Mouse (Mus musculus) stomach, postnatal 0 days (tissue): ENCODE measurements around the gene Ntm. TPM values are rescaled to one million over a fixed set of nuclear protein-coding genes. Genes with fewer than 3 reads are reported as not detected.

Experiments used
- ATAC-seq: fragments of 200-750 bp; cut with Nextera tagmentation; 2 replicates; pipeline ENCODE4 v1.8.0; 2017; ENCODE audit not compliant: low FRiP score, low TSS enrichment
- DNase-seq: peaks from one replicate; pipeline ENCODE4 v3.0.0-alpha.2; 2016; ENCODE audit warnings: low spot score
- H3K27ac ChIP-seq: fragments of 300-500 bp; sonication (generic); replicated peaks from 2 replicates; pipeline ENCODE4 v1.5.1; 2014; ENCODE audit warnings: mild to moderate bottlenecking, control low read depth
- H3K27me3 ChIP-seq: fragments of 300-500 bp; sonication (generic); 2 replicates; pipeline ENCODE4 v1.6.1; 2014; ENCODE audit warnings: low read length; ENCODE audit not compliant: control insufficient read depth, insufficient read depth
- H3K36me3 ChIP-seq: fragments of 300-500 bp; sonication (generic); 2 replicates; pipeline ENCODE4 v1.6.1; 2014; ENCODE audit warnings: low read length, mixed read lengths; ENCODE audit not compliant: control insufficient read depth, insufficient read depth
- H3K4me1 ChIP-seq: fragments of 300-500 bp; sonication (generic); replicated peaks from 2 replicates; pipeline ENCODE4 v1.6.1; 2014; ENCODE audit warnings: antibody characterized with exemption; ENCODE audit not compliant: control insufficient read depth, insufficient read depth
- H3K4me2 ChIP-seq: fragments of 300-500 bp; sonication (generic); replicated peaks from 2 replicates; pipeline ENCODE4 v1.6.1; 2014; ENCODE audit warnings: low read depth, mild to moderate bottlenecking, control low read depth, moderate library complexity
- H3K4me3 ChIP-seq: fragments of 300-500 bp; sonication (generic); 2 replicates; pipeline ENCODE4 v1.5.1; 2014; ENCODE audit warnings: low read depth, low read length, control low read depth
- H3K9ac ChIP-seq: fragments of 300-500 bp; sonication (generic); 2 replicates; pipeline ENCODE4 v1.6.1; 2014; ENCODE audit warnings: mild to moderate bottlenecking, low read length, control low read depth, mixed read lengths
- H3K9me3 ChIP-seq: fragments of 300-500 bp; sonication (generic); 2 replicates; pipeline ENCODE4 v1.6.1; 2016; ENCODE audit warnings: low read length; ENCODE audit not compliant: control insufficient read depth
- CTCF ChIP-seq: IDR thresholded peaks from 2 replicates; pipeline ENCODE4 v1.5.1; 2016; ENCODE audit warnings: antibody characterized with exemption, low read depth, mild to moderate bottlenecking, moderate library complexity
- EP300 ChIP-seq: optimal IDR thresholded peaks from 2 replicates; pipeline ENCODE3; 2016; ENCODE audit warnings: antibody characterized with exemption
- WGBS: fragments of 180-500 bp; shearing (Covaris S2); extraction: QIAGEN DNeasy Blood & Tissue Kit; methylation state at CpG from one replicate; pipeline ENCODE4 v1.1.7; 2014; 5-methylcytosine and 5-hydroxymethylcytosine counted together
- polyA plus RNA-seq: library from polyadenylated mRNA; unstranded; fragments of >200 nt; fragmentation: Nextera tagmentation; extraction: Ambion mirVana; gene quantifications from 2 replicates; pipeline ENCODE4 v1.2.1, GENCODE M21; 2015

Ntm gene
- polyA plus RNA-seq, 1 experiment from 2014 or later: 5.9 TPM

- WGBS: 60% methylated on average over 1 of the region's 1 CpGs
- no peaks in the 10 kb centered on the region for H3K27me3 ChIP-seq
- H3K4me1 ChIP-seq: no peaks in the 10 kb centered on the region
- no peak overlapping the region for H3K4me3 ChIP-seq
- no peak overlapping the region for H3K4me2 ChIP-seq
- no peak overlapping the region for H3K27ac ChIP-seq
- DNase-seq (no peak), ATAC-seq (no peak)
- H3K9ac ChIP-seq: no peak overlapping the region
- no peaks in the 10 kb centered on the region for H3K9me3 ChIP-seq
- no peaks in the 10 kb centered on the region for H3K36me3 ChIP-seq
- TF ChIP-seq EP300 (no peak), CTCF (no peak)
Observed at GRCm38 (mm10) chr9:29319197-29319596, 643.7 kb downstream of the Ntm start.

DNA sequence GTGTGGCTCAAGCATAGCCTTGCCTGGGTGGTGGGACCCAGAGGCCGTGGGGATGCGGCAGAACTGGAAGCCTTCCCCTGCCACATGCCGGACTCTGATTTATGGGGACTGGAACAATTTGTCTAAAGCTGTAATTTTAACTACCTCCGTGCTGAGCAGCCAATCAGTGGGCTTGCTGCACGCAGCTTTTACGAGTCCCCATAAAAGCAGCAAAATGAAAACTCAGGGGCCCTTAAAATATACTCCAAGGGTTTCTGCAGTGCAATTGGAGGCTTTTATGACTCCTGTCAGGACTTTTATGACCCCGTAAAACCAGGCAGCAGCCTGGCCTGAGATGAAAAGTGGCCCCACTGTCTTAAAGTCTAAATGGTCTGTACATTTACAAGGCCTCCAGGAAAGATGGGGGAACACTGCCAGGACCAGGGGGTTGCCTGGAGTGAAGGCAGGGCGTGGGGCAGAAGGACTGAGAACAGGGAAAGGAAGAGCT lies 644.2 kb downstream of the Ntm start:
- no peak overlapping the region for H3K27ac ChIP-seq
- H3K9me3 ChIP-seq: no peaks in the 10 kb centered on the region
- no peak overlapping the region for H3K4me3 ChIP-seq
- H3K4me2 ChIP-seq: no peak overlapping the region
- no peaks in the 10 kb centered on the region for H3K36me3 ChIP-seq
- TF ChIP-seq CTCF: no peak
- no peak for TF ChIP-seq EP300
- no peak for DNase-seq
- H3K27me3 ChIP-seq: no peaks in the 10 kb centered on the region
- H3K9ac ChIP-seq: no peak overlapping the region
- no peaks in the 10 kb centered on the region for H3K4me1 ChIP-seq
- WGBS: 48% methylated on average over 8 of the region's 8 CpGs
- ATAC-seq: no peak

GRCm38 (mm10) chr9:29317623-29318022 lies 645.3 kb downstream of the Ntm start:
- no peak overlapping the region for H3K4me2 ChIP-seq
- H3K36me3 ChIP-seq: no peaks in the 10 kb centered on the region
- H3K9me3 ChIP-seq: no peaks in the 10 kb centered on the region
- WGBS: 17% methylated on average over 3 of the region's 3 CpGs
- TF ChIP-seq CTCF: no peak
- no peak for TF ChIP-seq EP300
- no peak for DNase-seq
- H3K9ac ChIP-seq: no peak overlapping the region
- H3K4me3 ChIP-seq: no peak overlapping the region
- no peaks in the 10 kb centered on the region for H3K27me3 ChIP-seq
- H3K27ac ChIP-seq: no peak overlapping the region
- ATAC-seq: no peak
- H3K4me1 ChIP-seq: no peaks in the 10 kb centered on the region

DNA sequence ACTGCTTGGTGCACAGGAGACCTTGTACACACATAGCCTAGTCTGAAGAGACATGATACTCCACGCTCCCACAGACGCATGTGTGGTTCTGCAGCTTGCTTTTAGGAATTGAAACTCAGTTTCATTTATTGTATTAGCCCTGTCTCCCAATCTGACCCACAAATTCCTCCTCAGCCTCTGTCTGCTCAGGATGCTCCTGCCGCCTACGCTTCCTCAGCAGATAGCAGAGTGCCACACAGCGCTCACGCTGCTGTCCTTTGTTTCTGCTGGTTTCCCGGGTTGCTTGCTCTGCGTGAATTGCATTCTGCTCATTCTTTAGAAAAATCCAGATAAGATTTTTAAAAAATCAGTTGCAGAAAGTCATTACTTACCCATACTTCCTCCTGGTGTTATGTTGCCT lies 647.1 kb downstream of the Ntm start:
- TF ChIP-seq CTCF: no peak
- TF ChIP-seq EP300: no peak
- Histone ChIP-seq H3K4me3 (no peak overlapping the region), H3K4me1 (no peaks in the 10 kb centered on the region), H3K27ac (no peak overlapping the region), H3K36me3 (no peaks in the 10 kb centered on the region), H3K9me3 (no peaks in the 10 kb centered on the region), H3K4me2 (no peak overlapping the region), H3K27me3 (no peaks in the 10 kb centered on the region), H3K9ac (no peak overlapping the region)
- no peak for ATAC-seq
- DNase-seq: no peak
- 59% methylated on average over 8 of the region's 8 CpGs for WGBS

DNA sequence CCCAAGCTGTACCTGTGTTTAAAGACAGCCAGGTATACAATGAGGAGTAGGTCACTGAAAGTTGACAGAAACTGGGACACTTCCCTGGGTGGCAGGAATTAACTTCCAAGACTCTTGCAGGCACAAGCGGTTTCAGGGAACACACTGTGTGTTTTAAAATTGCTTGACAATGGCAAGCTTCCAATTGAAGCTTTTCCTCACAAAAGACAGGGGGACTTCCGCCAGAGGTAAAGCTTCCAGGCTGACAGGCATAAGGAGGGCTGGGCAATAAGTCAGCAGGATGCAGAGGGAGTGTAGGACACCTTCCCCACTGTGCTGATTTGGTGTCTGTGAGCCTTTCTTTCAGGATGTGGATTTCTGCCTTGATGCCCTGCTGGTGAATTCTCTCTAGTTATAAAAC lies 656.0 kb downstream of the Ntm start:
- Histone ChIP-seq H3K9ac (no peak overlapping the region), H3K9me3 (no peaks in the 10 kb centered on the region), H3K4me2 (no peak overlapping the region), H3K36me3 (no peaks in the 10 kb centered on the region), H3K4me1 (no peaks in the 10 kb centered on the region), H3K4me3 (no peak overlapping the region), H3K27ac (no peak overlapping the region), H3K27me3 (no peaks in the 10 kb centered on the region)
- no peak for TF ChIP-seq CTCF
- no peak for TF ChIP-seq EP300
- DNase-seq (no peak), ATAC-seq (no peak)
- WGBS: 12% methylated on average over 2 of the region's 2 CpGs

DNA sequence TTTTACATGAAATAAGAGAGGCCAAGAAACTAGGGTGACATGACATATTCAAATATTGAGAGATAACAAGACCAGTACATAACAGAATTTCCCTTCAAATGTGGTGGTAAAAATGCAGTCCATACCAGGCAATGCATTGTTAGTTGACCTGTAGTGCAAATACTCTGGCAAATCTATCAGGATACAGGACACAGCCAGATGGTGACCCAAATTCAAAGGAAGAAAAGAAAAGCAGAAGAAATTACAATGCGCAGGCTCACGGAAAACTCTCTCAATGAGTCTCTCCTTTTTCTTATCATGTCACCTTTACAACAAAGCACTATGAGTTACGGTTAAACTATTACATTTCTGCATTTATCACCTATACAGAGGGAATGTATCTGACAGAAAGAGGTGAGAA lies 664.6 kb downstream of the Ntm start:
- Histone ChIP-seq H3K4me1 (no peaks in the 10 kb centered on the region), H3K27me3 (no peaks in the 10 kb centered on the region), H3K36me3 (no peaks in the 10 kb centered on the region), H3K27ac (no peak overlapping the region), H3K9me3 (no peaks in the 10 kb centered on the region), H3K9ac (no peak overlapping the region), H3K4me3 (no peak overlapping the region), H3K4me2 (no peak overlapping the region)
- no peak for DNase-seq
- TF ChIP-seq EP300 (no peak), CTCF (no peak)
- WGBS: 75% methylated on average over 3 of the region's 3 CpGs
- no peak for ATAC-seq
